Mouse (Mus musculus) T-helper 2 cell (primary cell): Measurements from ENCODE around the gene Ccl12.

Experiments
- in situ Hi-C: fragments of 300-600 bp; cut with MboI, MseI; formaldehyde crosslinking; loops from one replicate; pipeline ENCODE4 v1.15.1; 2025; ENCODE audit warnings: high pct_unique_total_duplicates

Ccl12 gene

DNA sequence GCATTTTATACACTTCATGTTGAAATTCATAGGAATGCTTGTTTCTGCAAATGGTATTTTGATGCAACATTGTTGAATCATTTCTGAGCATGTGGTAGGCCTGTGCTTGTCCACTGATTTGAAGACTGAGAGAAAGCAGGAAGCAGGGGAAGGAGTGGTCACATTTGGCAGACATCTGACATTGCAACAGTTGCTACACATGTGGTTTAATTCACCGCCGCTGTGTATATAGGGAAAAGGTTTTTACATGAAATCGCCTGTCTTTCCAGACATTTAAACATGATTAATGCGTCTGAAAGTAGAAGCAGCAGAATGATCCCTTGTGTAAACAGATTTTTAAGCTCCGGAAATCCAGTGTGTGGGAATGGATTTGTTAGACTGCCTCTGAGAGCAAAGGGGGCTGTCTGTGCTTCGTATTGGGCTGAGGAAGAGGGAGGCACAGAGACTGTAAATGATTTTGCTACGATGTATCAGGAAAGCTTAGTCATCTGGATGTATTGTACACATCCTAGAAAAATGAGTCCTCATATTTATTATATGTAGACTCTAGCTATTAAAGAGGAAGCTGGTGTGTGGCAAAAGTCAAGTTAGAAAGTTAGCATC, 37.9 kb downstream of the Ccl12 start:
- in situ Hi-C loops, result no loop called here
